Mouse (Mus musculus) CD4-positive, CD25-positive, alpha-beta regulatory T cell, adult 9 weeks (primary cell): Measurements from ENCODE around the gene Bcl11b. TPM values are rescaled to one million over a fixed set of nuclear protein-coding genes. Genes with fewer than 3 reads are reported as not detected.

ENCODE experiments used
- polyA plus RNA-seq: library from polyadenylated mRNA; unstranded; fragments of 100-300 nt; shearing (Covaris generic); gene quantifications from one replicate; pipeline ENCODE4 v1.2.1, GENCODE M21; 2017

Bcl11b gene
- polyA plus RNA-seq, result 21.5 TPM

GRCm38 (mm10) chr12:108003483-108003882, at the start of gene Bcl11b:
Gene Bcl11b, minus strand, starts transcription at chr12:108003602.

Other genes with a start within 250 kb of the Bcl11b start
- gene Setd3, start 175.7 kb upstream of the Bcl11b start, polyA plus RNA-seq, result 31.2 TPM
- gene Ccnk, start 176.0 kb upstream of the Bcl11b start, polyA plus RNA-seq, result 4.9 TPM